Mouse (Mus musculus) CH12.LX (cell line): Measurements from ENCODE around the gene Xpc. TPM values are rescaled to one million over a fixed set of nuclear protein-coding genes. Genes with fewer than 3 reads are reported as not detected.

ENCODE experiments used
- DNase-seq: peaks from one replicate; pipeline ENCODE4 v3.0.0-alpha.2; 2013; ENCODE audit errors: extremely low read depth
- H3K27ac ChIP-seq: 2 replicates; pipeline ENCODE4 v1.5.1; 2012; ENCODE audit warnings: low read depth, mild to moderate bottlenecking, control low read depth, moderate library complexity; ENCODE audit not compliant: insufficient read depth
- H3K27me3 ChIP-seq: replicated peaks from 2 replicates; pipeline ENCODE3; 2012; ENCODE audit warnings: inconsistent platforms
- H3K36me3 ChIP-seq, 2 experiments: replicated peaks in 1 of 2; 2 replicates each; pipeline versions ENCODE3 to v1.6.1; 2012; ENCODE audit warnings: inconsistent platforms in 1 of 2, low read length in 1 of 2, mild to moderate bottlenecking in 1 of 2, mixed read lengths in 1 of 2, moderate library complexity in 1 of 2; ENCODE audit not compliant: control insufficient read depth in 1 of 2, insufficient read depth in 1 of 2
- H3K4me1 ChIP-seq, 2 experiments: 2 replicates each; pipeline ENCODE4 v1.6.1; 2012; ENCODE audit warnings: inconsistent platforms in 1 of 2, moderate library complexity in 1 of 2; ENCODE audit not compliant: insufficient read depth in 2 of 2, control insufficient read depth in 1 of 2
- H3K4me2 ChIP-seq: 2 replicates; pipeline ENCODE4 v1.6.1; 2012; ENCODE audit warnings: low read depth, mild to moderate bottlenecking, control low read depth; ENCODE audit not compliant: poor library complexity, insufficient read depth, severe bottlenecking
- H3K4me3 ChIP-seq, 3 experiments: fragments of 150-350 bp in 1 of 3; sonication (generic) in 1 of 3; replicated peaks in 1 of 3; 2 replicates each; pipeline versions ENCODE3 to v1.5.1; 2011 to 2012; ENCODE audit warnings: low read depth in 2 of 3, low read length in 2 of 3, mild to moderate bottlenecking in 2 of 3, moderate library complexity in 2 of 3, control low read depth in 1 of 3, improper control_type of control experiment in 1 of 3, inconsistent platforms in 1 of 3, mixed read lengths in 1 of 3; ENCODE audit not compliant: poor library complexity in 1 of 3
- H3K79me2 ChIP-seq: replicated peaks from 2 replicates; pipeline ENCODE4 v1.6.1; 2012; ENCODE audit warnings: mild to moderate bottlenecking, moderate library complexity; ENCODE audit not compliant: control insufficient read depth, poor library complexity, insufficient read depth, severe bottlenecking; ENCODE audit errors: extremely low read depth
- H3K9ac ChIP-seq: 2 replicates; pipeline ENCODE4 v1.6.1; 2012; ENCODE audit warnings: low read depth, mild to moderate bottlenecking, control low read depth, moderate library complexity; ENCODE audit not compliant: insufficient read depth
- H3K9me3 ChIP-seq: replicated peaks from 2 replicates; pipeline ENCODE3; 2012; ENCODE audit warnings: low read length, inconsistent platforms, mixed read lengths
- BHLHE40 ChIP-seq: IDR thresholded peaks from 2 replicates; pipeline ENCODE4 v1.6.1; 2011; ENCODE audit warnings: mild to moderate bottlenecking, low read depth, low read length, improper control_type of control experiment
- CHD1 ChIP-seq: IDR thresholded peaks from 2 replicates; pipeline ENCODE4 v1.6.1; 2012; ENCODE audit warnings: low read depth, low read length, improper control_type of control experiment, inconsistent platforms
- CHD2 ChIP-seq: IDR thresholded peaks from 2 replicates; pipeline ENCODE4 v1.6.1; 2011; ENCODE audit warnings: low read length, improper control_type of control experiment
- CTCF ChIP-seq, 2 experiments: IDR thresholded peaks in 1 of 2; conservative IDR thresholded peaks in 1 of 2; 2 replicates each; pipeline ENCODE4 v1.5.1; 2011 to 2012; ENCODE audit warnings: low read depth in 2 of 2, low read length in 2 of 2, improper control_type of control experiment in 1 of 2, inconsistent platforms in 1 of 2, mild to moderate bottlenecking in 1 of 2, moderate library complexity in 1 of 2
- E2F4 ChIP-seq: IDR thresholded peaks from 2 replicates; pipeline ENCODE4 v1.6.1; 2011; ENCODE audit warnings: low read depth, low read length, improper control_type of control experiment; ENCODE audit not compliant: insufficient replicate concordance
- ELF1 ChIP-seq: IDR thresholded peaks from 2 replicates; pipeline ENCODE4 v1.6.1; 2014; ENCODE audit warnings: low read depth, mild to moderate bottlenecking, inconsistent platforms, low read length, improper control_type of control experiment
- EP300 ChIP-seq: IDR thresholded peaks from 2 replicates; pipeline ENCODE4 v1.6.1; 2011; ENCODE audit warnings: low read length, improper control_type of control experiment
- GABPA ChIP-seq: IDR thresholded peaks from 2 replicates; pipeline ENCODE4 v1.6.1; 2012; ENCODE audit warnings: low read depth, low read length, improper control_type of control experiment, inconsistent platforms; ENCODE audit not compliant: insufficient replicate concordance
- HCFC1 ChIP-seq: IDR thresholded peaks from 2 replicates; pipeline ENCODE4 v1.6.1; 2012; ENCODE audit warnings: low read depth, mild to moderate bottlenecking, inconsistent platforms, low read length, improper control_type of control experiment
- IRF4 ChIP-seq: IDR thresholded peaks from 2 replicates; pipeline ENCODE4 v1.6.1; 2014; ENCODE audit warnings: low read depth, mild to moderate bottlenecking, inconsistent platforms, low read length, improper control_type of control experiment
- JUN ChIP-seq: IDR thresholded peaks from 2 replicates; pipeline ENCODE4 v1.6.1; 2011; ENCODE audit warnings: low read depth, mild to moderate bottlenecking, low read length, improper control_type of control experiment, moderate library complexity; ENCODE audit not compliant: insufficient read depth
- JUND ChIP-seq: conservative IDR thresholded peaks from 2 replicates; pipeline ENCODE4 v1.6.1; 2011; ENCODE audit warnings: low read depth, low read length, improper control_type of control experiment
- MAFK ChIP-seq: IDR thresholded peaks from 2 replicates; pipeline ENCODE4 v1.6.1; 2011; ENCODE audit warnings: low read length, improper control_type of control experiment; ENCODE audit not compliant: insufficient replicate concordance
- MAX ChIP-seq: IDR thresholded peaks from 2 replicates; pipeline ENCODE4 v1.6.1; 2011; ENCODE audit warnings: low read length, improper control_type of control experiment
- MAZ ChIP-seq: IDR thresholded peaks from 2 replicates; pipeline ENCODE4 v1.6.1; 2012; ENCODE audit warnings: low read depth, mild to moderate bottlenecking, inconsistent platforms, low read length, improper control_type of control experiment, moderate library complexity
- MEF2A ChIP-seq: IDR thresholded peaks from 2 replicates; pipeline ENCODE4 v1.6.1; 2014; ENCODE audit warnings: low read depth, mild to moderate bottlenecking, inconsistent platforms, low read length, improper control_type of control experiment, borderline replicate concordance
- MXI1 ChIP-seq: IDR thresholded peaks from 2 replicates; pipeline ENCODE4 v1.6.1; 2011; ENCODE audit warnings: mild to moderate bottlenecking, low read depth, low read length, improper control_type of control experiment
- NRF1 ChIP-seq: IDR thresholded peaks from 2 replicates; pipeline ENCODE4 v1.6.1; 2014; ENCODE audit warnings: low read depth, mild to moderate bottlenecking, inconsistent platforms, low read length, improper control_type of control experiment, moderate library complexity
- POLR2AphosphoS2 ChIP-seq: IDR thresholded peaks from 2 replicates; pipeline ENCODE4 v1.6.1; 2011; ENCODE audit warnings: low read depth, low read length, improper control_type of control experiment
- SIN3A ChIP-seq: IDR thresholded peaks from 2 replicates; pipeline ENCODE4 v1.6.1; 2012; ENCODE audit warnings: low read length, improper control_type of control experiment, inconsistent platforms
- TCF12 ChIP-seq: IDR thresholded peaks from 2 replicates; pipeline ENCODE4 v1.6.1; 2014; ENCODE audit warnings: low read depth, mild to moderate bottlenecking, inconsistent platforms, low read length, improper control_type of control experiment
- UBTF ChIP-seq: IDR thresholded peaks from 2 replicates; pipeline ENCODE4 v1.6.1; 2012; ENCODE audit warnings: low read depth, mild to moderate bottlenecking, inconsistent platforms, low read length, improper control_type of control experiment, moderate library complexity
- USF2 ChIP-seq: conservative IDR thresholded peaks from 2 replicates; pipeline ENCODE4 v1.6.1; 2011; ENCODE audit warnings: low read depth, low read length, improper control_type of control experiment
- ZKSCAN1 ChIP-seq: IDR thresholded peaks from 2 replicates; pipeline ENCODE4 v1.6.1; 2012; ENCODE audit warnings: low read depth, inconsistent platforms, low read length, improper control_type of control experiment, borderline replicate concordance
- dilution Hi-C: fragments of 300-500 bp; cut with MboI; formaldehyde crosslinking; loops from 2 replicates; pipeline ENCODE4 v1.14.3; 2020; ENCODE audit warnings: low sequenced_read_pairs; ENCODE audit not compliant: extremely low pct_unique_long_range_greater_than_20kb, extremely low pct_ligation_motif_present
- in situ Hi-C: fragments of 300-500 bp; cut with MboI; formaldehyde crosslinking; loops from 3 replicates; pipeline ENCODE4 v1.14.3; 2019; ENCODE audit warnings: low sequenced_read_pairs, low pct_ligation_motif_present, low pct_unique_long_range_greater_than_20kb, mixed read lengths
- polyA plus RNA-seq: library from polyadenylated mRNA; unstranded; fragments of >175 nt; gene quantifications from 2 replicates; pipeline ENCODE4 v1.2.1, GENCODE M21; 2012; ENCODE audit warnings: low read depth; ENCODE audit not compliant: insufficient read length
- total RNA-seq, 2 experiments: library from RNA; depleted of rRNA; stranded (reverse); fragments of 300-350 nt in 1 of 2; fragments of >200 nt in 1 of 2; gene quantifications; 2 replicates each; pipeline ENCODE4 v1.2.3; 2012 to 2014

Xpc gene
- total and polyA plus RNA-seq, 3 experiments, result 7.8 to 11.7 (median 8.2) TPM

GRCm38 (mm10) chr6:91559371-91559770, 43.7 kb upstream of the Xpc start:
- dilution Hi-C loops, result no loop called here

GRCm38 (mm10) chr6:91558565-91558964, 42.9 kb upstream of the Xpc start:
- in situ Hi-C loops (no loop called here), dilution Hi-C loops (no loop called here)
- no peaks in the 10 kb centered on the region for H3K79me2 ChIP-seq
- TF ChIP-seq USF2 (no peak), TCF12 (no peak), CTCF (conservative IDR thresholded peaks at IDR 0.05 in 1 of 2, IDR thresholded peaks at IDR 0.05 in 1 of 2; ENCODE audit: low read depth in 2 of 2, low read length in 2 of 2) (no peak), MEF2A (no peak), CHD1 (no peak), ZKSCAN1 (no peak), ELF1 (no peak), HCFC1 (no peak), MAX (no peak), BHLHE40 (no peak), MXI1 (no peak), EP300 (no peak), UBTF (no peak), MAFK (no peak)
- no peak overlapping the region for H3K4me3 ChIP-seq
- DNase-seq, result no peak
- no peaks in the 10 kb centered on the region for H3K36me3 ChIP-seq
- H3K9me3 ChIP-seq, result peaks cover 5% of the 10 kb centered on the region
- H3K4me1 ChIP-seq, result no peaks in the 10 kb centered on the region
- H3K4me2 ChIP-seq, result no peak overlapping the region
- H3K9ac ChIP-seq, result no peak overlapping the region
- H3K27ac ChIP-seq, result no peak overlapping the region
- peaks cover 16% of the 10 kb centered on the region for H3K27me3 ChIP-seq

More at GRCm38 (mm10) chr6:91559371-91559770, 43.7 kb upstream of the Xpc start:
- Histone ChIP-seq H3K36me3 (no peaks in the 10 kb centered on the region), H3K9me3 (peaks cover 5% of the 10 kb centered on the region), H3K27me3 (peaks cover 15% of the 10 kb centered on the region), H3K9ac (no peak overlapping the region), H3K4me3 (no peak overlapping the region), H3K4me1 (no peaks in the 10 kb centered on the region), H3K79me2 (no peaks in the 10 kb centered on the region), H3K27ac (no peak overlapping the region), H3K4me2 (no peak overlapping the region)
- in situ Hi-C loops, result no loop called here
- no peak for DNase-seq
- TF ChIP-seq SIN3A, result no peak
- TF ChIP-seq IRF4, result no peak
- no peak for TF ChIP-seq MAFK
- no peak for TF ChIP-seq POLR2AphosphoS2
- no peak for TF ChIP-seq E2F4
- no peak for TF ChIP-seq NRF1
- TF ChIP-seq MAZ, result no peak
- TF ChIP-seq JUN, result no peak
- no peak for TF ChIP-seq JUND
- no peak for TF ChIP-seq TCF12
- no peak for TF ChIP-seq GABPA
- no peak for TF ChIP-seq CHD2
- TF ChIP-seq MXI1, result no peak
- no peak for TF ChIP-seq CHD1
